Mouse (Mus musculus) forebrain, embryonic 10.5 days (tissue): ENCODE results near the gene Sox5. TPM values are rescaled to one million over a fixed set of nuclear protein-coding genes. Genes with fewer than 3 reads are reported as not detected.

Experiments
- DNase-seq: peaks from one replicate; pipeline ENCODE4 v3.0.0-alpha.2; 2017; ENCODE audit warnings: low spot score; ENCODE audit errors: extremely low spot score
- H3K27ac ChIP-seq: fragments of 300-500 bp; sonication (generic); 2 replicates; pipeline ENCODE4 v1.5.1; 2016; ENCODE audit warnings: mild to moderate bottlenecking
- H3K27me3 ChIP-seq: fragments of 300-500 bp; sonication (generic); 2 replicates; pipeline ENCODE4 v1.6.1; 2016; ENCODE audit warnings: mild to moderate bottlenecking; ENCODE audit not compliant: poor library complexity, severe bottlenecking
- H3K36me3 ChIP-seq: fragments of 300-500 bp; sonication (generic); replicated peaks from 2 replicates; pipeline ENCODE4 v1.6.1; 2016; ENCODE audit warnings: mild to moderate bottlenecking, moderate library complexity
- H3K4me1 ChIP-seq: fragments of 300-500 bp; sonication (generic); 2 replicates; pipeline ENCODE4 v1.6.1; 2016
- H3K4me3 ChIP-seq: fragments of 300-500 bp; sonication (generic); 2 replicates; pipeline ENCODE4 v1.5.1; 2016; ENCODE audit warnings: mild to moderate bottlenecking, moderate library complexity
- H3K9me3 ChIP-seq: fragments of 300-500 bp; sonication (generic); 2 replicates; pipeline ENCODE4 v1.6.1; 2016; ENCODE audit warnings: mild to moderate bottlenecking, moderate library complexity
- WGBS: fragments of 180-500 bp; shearing (Covaris S2); methylation state at CpG from one replicate; pipeline ENCODE4 v1.1.7; 2016; 5-methylcytosine and 5-hydroxymethylcytosine counted together
- polyA plus RNA-seq: library from polyadenylated mRNA; unstranded; fragments of >200 nt; fragmentation: Nextera tagmentation; extraction: Ambion mirVana; gene quantifications from 2 replicates; pipeline ENCODE4 v1.2.1, GENCODE M21; 2016

The Sox5 gene
- polyA plus RNA-seq, 1 experiment from 2014 or later, result 66.2 TPM

DNA sequence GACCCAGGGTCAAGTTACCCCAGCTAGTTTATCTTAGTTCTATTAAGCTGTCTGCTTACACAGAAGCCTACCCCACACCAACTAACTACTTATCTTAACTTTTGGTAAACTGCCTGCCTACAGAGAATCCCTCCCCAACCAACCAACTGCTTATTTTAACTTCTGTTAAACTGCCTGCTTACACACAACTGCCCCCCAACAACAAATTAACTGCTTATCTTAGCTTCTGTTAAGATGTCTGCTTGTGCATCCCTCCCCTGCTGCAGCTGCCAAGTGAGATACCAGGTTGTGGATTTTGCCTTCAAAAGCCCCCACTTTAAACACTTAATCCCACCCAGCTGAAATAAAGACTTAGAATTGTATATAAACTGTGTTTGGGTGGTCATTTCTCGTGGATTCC, 215.9 kb downstream of the Sox5 start:
- Histone ChIP-seq H3K27me3 (no peaks in the 10 kb centered on the region), H3K36me3 (peaks cover 3% of the 10 kb centered on the region; the same call in 1 of the 2 replicates), H3K27ac (no peak overlapping the region), H3K9me3 (peaks cover 11% of the 10 kb centered on the region), H3K4me3 (no peak overlapping the region), H3K4me1 (no peaks in the 10 kb centered on the region)
- WGBS, result 85% methylated on average over 1 of the region's 1 CpGs
- DNase-seq, result no peak

DNA sequence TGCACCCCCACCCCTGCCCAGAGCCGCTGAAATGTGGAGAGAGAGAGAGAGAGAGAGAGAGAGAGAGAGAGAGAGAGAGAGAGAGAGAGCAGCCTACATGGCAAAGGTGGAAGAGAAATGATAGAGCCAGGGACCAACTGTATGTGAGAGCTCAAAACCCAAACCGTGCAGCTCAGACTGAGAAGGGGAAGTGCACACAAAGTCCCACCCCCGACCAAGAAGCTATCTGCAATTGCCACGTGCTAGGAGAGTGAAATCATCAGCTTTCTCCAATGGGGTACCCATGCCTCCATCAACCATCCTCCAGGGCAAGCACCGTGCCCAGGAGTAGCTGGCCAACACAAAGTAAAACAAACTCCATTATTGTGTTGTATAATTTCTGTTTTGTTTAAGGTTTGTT, 220.1 kb downstream of the Sox5 start:
- Histone ChIP-seq H3K36me3 (peaks cover 3% of the 10 kb centered on the region; the same call in 1 of the 2 replicates), H3K4me1 (peaks cover 13% of the 10 kb centered on the region), H3K27ac (no peak overlapping the region), H3K4me3 (no peak overlapping the region), H3K27me3 (no peaks in the 10 kb centered on the region), H3K9me3 (peaks cover 16% of the 10 kb centered on the region)
- 85% methylated on average over 5 of the region's 5 CpGs for WGBS
- DNase-seq, result no peak

DNA sequence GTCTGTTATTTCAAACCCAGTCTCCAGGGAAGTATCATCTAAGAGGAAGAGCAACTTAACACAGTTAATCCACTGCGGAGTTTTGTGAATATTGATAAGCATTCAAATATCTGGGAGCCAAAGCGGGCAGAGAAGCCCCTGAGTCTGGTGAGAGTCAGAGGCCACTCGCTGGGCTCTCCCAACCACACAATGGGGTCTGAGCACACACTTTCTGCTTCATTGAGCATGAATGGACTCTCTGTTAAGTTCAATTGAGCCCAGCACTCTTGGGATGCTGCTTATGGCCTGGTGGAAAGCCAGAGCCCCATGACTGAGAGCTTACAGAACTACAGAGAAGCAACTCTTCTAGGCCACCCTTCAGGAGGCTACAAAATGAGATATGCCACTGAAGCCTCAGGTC, 221.6 kb downstream of the Sox5 start:
- H3K9me3 ChIP-seq, result peaks cover 16% of the 10 kb centered on the region
- no peak overlapping the region for H3K4me3 ChIP-seq
- 25% methylated on average over 3 of the region's 3 CpGs for WGBS
- H3K27ac ChIP-seq, result peak overlapping the region; percentile 66; the same call in 1 of the 2 replicates
- no peaks in the 10 kb centered on the region for H3K27me3 ChIP-seq
- H3K4me1 ChIP-seq, result peaks cover 13% of the 10 kb centered on the region
- peaks cover 3% of the 10 kb centered on the region; the same call in 1 of the 2 replicates for H3K36me3 ChIP-seq
- DNase-seq, result peak; percentile 24

DNA sequence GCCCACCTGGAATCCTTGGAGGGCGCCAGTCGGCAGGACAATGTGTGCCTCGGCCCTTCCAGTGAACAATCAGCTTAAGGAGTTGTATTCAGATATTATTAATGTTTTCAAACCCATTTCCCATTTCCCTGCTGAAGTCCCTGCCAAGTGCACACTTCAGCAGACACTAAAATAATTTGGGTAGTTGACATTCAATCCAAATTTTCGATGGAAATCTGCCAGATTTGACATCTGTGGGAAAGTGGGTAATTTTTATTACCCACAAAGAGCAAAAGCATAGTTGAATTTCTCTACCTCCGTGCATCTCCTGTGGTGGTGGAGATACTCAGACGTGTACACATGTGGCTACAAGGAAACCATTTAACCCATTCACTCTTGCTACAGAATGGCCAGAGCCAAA, 228.3 kb downstream of the Sox5 start:
- Histone ChIP-seq H3K4me1 (peaks cover 7% of the 10 kb centered on the region; the same call in 1 of the 2 replicates), H3K4me3 (no peak overlapping the region), H3K36me3 (no peaks in the 10 kb centered on the region), H3K9me3 (no peaks in the 10 kb centered on the region), H3K27ac (no peak overlapping the region), H3K27me3 (no peaks in the 10 kb centered on the region)
- DNase-seq, result no peak
- 78% methylated on average over 6 of the region's 6 CpGs for WGBS

DNA sequence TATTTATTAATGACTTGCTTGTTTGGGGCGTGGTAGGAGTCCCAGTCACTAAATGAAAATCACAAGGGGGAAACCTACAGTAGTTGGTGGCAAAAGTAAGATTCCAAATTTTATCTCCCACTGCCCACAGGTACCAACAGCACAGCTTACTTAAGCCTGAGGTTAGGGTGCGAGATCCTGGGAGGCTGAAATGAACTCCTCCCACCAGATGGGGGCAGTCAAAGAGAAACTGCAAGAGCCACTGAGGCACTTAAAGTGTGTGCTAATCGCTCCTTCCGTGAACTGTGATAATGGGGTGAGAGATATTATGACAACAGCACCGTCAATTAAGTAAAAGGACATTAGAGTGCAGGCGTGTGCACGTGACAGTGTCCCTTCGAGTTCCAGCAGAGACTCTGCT, 232.8 kb downstream of the Sox5 start:
- H3K4me3 ChIP-seq, result no peak overlapping the region
- peaks cover 8% of the 10 kb centered on the region; the same call in 1 of the 2 replicates for H3K4me1 ChIP-seq
- no peak for DNase-seq
- H3K27me3 ChIP-seq, result no peaks in the 10 kb centered on the region
- whole genome bisulfite sequencing, result 91% methylated on average over 8 of the region's 8 CpGs
- H3K9me3 ChIP-seq, result no peaks in the 10 kb centered on the region; the same call in 1 of the 2 replicates
- H3K27ac ChIP-seq, result no peak overlapping the region
- H3K36me3 ChIP-seq, result no peaks in the 10 kb centered on the region

DNA sequence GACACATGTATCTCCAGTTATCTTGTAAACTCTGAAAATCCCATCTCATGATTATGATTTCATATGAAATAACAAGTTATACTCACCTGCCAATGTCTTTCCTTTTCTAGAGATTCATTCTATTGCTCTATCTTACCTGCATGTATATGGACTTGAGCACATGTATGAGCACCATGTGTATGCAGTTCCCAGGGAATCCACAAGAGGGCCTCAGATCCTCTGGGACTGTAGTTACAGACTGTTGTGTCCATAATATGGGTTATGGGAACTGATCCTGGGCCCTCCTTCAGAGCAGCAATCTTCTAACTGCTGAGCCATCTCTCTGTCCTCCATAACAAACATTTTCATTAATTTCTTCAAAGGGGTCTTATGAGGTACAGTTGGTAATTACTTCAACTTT, 234.6 kb downstream of the Sox5 start:
- Histone ChIP-seq H3K4me3 (no peak overlapping the region), H3K27ac (no peak overlapping the region), H3K4me1 (0 out of 2 replicates have a peak, but pooled peaks cover 7% of the 10 kb centered on the region), H3K27me3 (no peaks in the 10 kb centered on the region), H3K36me3 (no peaks in the 10 kb centered on the region), H3K9me3 (no peaks in the 10 kb centered on the region; the same call in 1 of the 2 replicates)
- DNase-seq, result no peak

DNA sequence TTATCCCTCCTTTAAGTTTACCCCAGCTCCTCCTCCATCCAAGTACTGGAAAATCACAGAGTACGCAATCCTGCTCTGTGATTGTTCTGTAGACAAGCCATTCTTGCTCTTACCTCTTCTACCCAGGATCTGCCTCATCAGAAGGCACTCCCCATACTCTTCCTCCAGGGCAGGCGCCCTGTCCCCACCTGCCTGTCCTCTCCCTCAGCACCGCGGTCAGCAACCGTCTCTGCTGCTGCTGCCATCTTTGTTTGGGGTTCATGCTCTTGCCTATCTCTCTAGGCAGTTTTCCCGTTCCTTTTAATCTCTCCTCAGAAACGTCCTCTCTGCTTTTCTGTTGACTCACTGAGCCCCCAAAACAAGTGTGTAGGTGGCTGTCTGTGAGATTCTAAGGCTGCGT, 236.2 kb downstream of the Sox5 start:
- WGBS, result 93% methylated on average over 8 of the region's 8 CpGs
- no peak for DNase-seq
- no peak overlapping the region for H3K4me3 ChIP-seq
- no peaks in the 10 kb centered on the region for H3K36me3 ChIP-seq
- H3K4me1 ChIP-seq, result 0 out of 2 replicates have a peak, but pooled peaks cover 7% of the 10 kb centered on the region
- H3K9me3 ChIP-seq, result no peaks in the 10 kb centered on the region; the same call in 1 of the 2 replicates
- H3K27me3 ChIP-seq, result no peaks in the 10 kb centered on the region
- no peak overlapping the region for H3K27ac ChIP-seq

DNA sequence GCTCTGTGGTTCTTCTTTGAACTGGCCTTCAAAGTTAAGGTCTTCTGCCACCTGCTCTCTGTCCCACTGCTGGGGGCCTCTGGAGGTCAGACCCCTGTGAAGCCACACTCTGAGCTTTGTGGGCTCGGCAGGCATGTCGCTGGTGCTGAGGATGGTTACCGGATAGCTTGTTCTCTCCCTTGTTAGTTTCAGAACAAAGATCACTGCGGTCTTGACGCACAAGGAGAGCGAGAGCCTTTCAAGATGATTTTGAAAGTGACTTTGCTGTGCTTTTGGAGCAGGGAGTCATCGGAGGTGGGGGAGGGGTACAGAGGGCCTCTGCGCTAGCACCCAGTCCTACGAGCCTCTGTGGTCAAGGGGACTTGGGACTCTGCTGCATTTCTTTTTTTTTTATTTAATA, 240.5 kb downstream of the Sox5 start:
- Histone ChIP-seq H3K4me3 (no peak overlapping the region), H3K4me1 (0 out of 2 replicates have a peak, but pooled peaks cover 7% of the 10 kb centered on the region), H3K36me3 (no peaks in the 10 kb centered on the region), H3K27me3 (no peaks in the 10 kb centered on the region), H3K27ac (no peak overlapping the region), H3K9me3 (no peaks in the 10 kb centered on the region)
- no peak for DNase-seq
- WGBS, result 91% methylated on average over 9 of the region's 9 CpGs

DNA sequence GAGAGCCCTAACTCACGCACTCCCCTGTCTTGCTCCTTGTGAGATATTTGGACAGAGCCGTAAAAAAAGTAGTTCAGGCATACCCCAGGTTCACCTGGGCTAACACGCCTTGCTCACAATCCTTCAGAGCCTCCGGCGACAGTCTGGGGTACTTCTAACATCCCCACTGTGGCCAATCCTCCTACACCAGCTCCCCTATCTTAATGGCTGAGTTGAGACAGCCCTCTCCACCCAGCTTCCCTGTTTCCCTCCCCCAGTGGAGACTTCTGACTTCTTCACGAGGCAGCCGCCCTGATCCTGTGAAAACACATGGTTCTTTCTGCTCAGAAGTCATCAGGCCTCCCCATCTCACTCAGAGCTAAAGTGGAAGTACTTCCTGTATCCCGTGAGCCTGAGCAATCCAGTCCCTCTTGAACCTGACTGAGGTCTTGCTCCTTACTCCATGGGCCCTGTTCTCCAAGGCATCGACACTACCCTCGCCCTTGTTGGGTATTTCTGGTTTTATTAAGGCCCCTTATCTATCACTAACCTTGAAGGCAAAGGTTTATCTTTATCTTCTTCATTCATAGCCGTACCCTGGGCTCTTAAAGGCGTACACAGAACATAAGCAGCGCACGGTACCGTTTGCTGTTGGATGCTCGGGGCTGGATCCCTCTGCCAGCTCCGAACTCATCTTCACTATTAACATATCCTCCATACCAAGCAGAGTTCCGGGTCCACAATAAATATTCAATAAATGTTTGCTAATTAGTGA, 242.2 kb downstream of the Sox5 start:
- no peak for DNase-seq
- Histone ChIP-seq H3K4me3 (no peak overlapping the region), H3K9me3 (no peaks in the 10 kb centered on the region; the same call in 1 of the 2 replicates), H3K4me1 (0 out of 2 replicates have a peak, but pooled peaks cover 7% of the 10 kb centered on the region), H3K27ac (no peak overlapping the region), H3K27me3 (no peaks in the 10 kb centered on the region), H3K36me3 (no peaks in the 10 kb centered on the region)
- 92% methylated on average over 18 of the region's 18 CpGs for WGBS

DNA sequence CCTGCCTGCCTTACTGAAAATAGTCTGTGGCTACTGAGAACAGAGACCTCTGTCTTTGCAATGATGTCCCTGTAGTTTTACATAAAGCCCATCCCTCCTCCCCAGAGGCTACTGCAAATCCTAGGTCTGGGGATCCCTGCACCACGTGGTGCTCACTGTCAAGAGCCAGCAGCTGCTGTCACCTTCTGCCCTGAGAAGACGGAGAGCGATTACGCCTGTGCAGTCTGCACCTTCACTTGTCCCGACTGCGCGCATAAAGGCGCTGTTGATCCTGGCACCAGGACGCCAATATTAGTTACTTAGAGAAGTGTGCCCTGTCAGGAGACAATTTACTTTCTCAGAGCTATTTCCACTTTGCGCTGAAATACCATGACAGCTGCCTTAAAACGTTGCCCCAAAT, 258.3 kb downstream of the Sox5 start:
- WGBS, result 83% methylated on average over 11 of the region's 11 CpGs
- Histone ChIP-seq H3K27ac (no peak overlapping the region), H3K4me1 (peaks cover 4% of the 10 kb centered on the region; the same call in 1 of the 2 replicates), H3K4me3 (no peak overlapping the region), H3K9me3 (no peaks in the 10 kb centered on the region), H3K36me3 (no peaks in the 10 kb centered on the region), H3K27me3 (no peaks in the 10 kb centered on the region)
- no peak for DNase-seq

DNA sequence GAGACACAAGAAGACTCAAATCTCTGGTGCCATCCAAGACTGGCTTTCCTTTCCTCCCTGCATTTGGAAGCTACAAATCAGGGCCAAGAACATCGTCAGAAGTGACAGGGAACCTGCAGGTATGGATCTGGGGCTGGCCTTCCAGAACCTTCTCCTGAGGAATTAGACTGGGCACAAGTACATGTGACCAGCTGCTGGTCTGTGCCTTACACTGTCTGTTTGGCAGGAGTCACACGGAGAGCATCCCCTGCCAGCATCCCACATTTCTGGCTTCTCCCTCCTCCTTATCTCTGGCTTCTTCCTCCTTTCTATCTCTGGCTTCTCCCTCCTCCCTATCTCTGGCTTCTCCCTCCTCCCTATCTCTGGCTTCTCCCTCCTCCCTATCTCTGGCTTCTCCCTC, 263.0 kb downstream of the Sox5 start:
- DNase-seq, result no peak
- Histone ChIP-seq H3K9me3 (peaks cover 3% of the 10 kb centered on the region; the same call in 1 of the 2 replicates), H3K4me3 (no peak overlapping the region), H3K27ac (no peak overlapping the region), H3K4me1 (peaks cover 7% of the 10 kb centered on the region; the same call in 1 of the 2 replicates), H3K36me3 (no peaks in the 10 kb centered on the region), H3K27me3 (no peaks in the 10 kb centered on the region)
- 90% methylated on average over 2 of the region's 2 CpGs for WGBS

DNA sequence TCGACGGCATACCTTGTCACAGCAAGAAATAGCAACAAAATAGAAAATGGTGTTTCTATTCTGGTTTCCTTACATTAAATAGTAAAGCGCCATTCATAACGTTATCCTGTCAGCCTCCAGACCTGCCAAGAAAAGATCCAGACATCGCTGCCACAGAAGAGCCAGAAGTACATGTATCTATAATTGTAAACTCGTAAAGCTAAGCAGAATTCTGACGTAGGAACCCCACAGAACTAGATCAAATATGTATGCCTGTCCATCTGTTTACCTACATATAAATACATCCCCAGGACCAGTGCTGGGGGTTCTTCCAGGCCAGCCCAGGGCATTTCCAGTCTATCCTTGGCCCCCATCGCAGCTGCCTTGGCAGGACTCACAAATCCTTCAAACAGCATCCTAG, 265.9 kb downstream of the Sox5 start:
- H3K4me1 ChIP-seq, result peaks cover 9% of the 10 kb centered on the region; the same call in 1 of the 2 replicates
- H3K27ac ChIP-seq, result no peak overlapping the region
- H3K27me3 ChIP-seq, result no peaks in the 10 kb centered on the region
- H3K9me3 ChIP-seq, result peaks cover 3% of the 10 kb centered on the region; the same call in 1 of the 2 replicates
- H3K36me3 ChIP-seq, result no peaks in the 10 kb centered on the region
- DNase-seq, result no peak
- H3K4me3 ChIP-seq, result no peak overlapping the region
- 94% methylated on average over 8 of the region's 8 CpGs for WGBS

DNA sequence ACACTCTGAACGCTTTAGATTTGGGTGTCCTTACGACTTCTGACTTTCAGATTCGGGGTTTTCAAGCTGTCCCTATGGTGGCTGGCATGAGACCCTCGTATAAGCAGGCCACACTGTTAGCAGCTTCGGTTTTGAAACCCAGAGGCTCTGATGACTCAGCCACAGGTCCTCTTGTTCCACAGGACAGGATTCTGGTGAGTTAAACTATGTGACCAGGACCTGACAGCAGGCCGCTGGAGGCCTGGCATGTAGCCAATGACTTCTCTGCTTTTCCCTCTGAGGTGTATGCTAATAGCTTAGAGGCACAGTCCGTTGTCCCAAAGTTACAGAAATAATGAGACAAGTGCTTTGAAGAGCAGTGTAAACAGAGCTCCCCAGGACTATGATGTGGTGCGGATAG, 268.0 kb downstream of the Sox5 start:
- Histone ChIP-seq H3K4me1 (peaks cover 9% of the 10 kb centered on the region; the same call in 1 of the 2 replicates), H3K36me3 (no peaks in the 10 kb centered on the region), H3K9me3 (peaks cover 3% of the 10 kb centered on the region; the same call in 1 of the 2 replicates), H3K27me3 (no peaks in the 10 kb centered on the region), H3K4me3 (no peak overlapping the region), H3K27ac (no peak overlapping the region)
- 87% methylated on average over 8 of the region's 8 CpGs for WGBS
- no peak for DNase-seq
